Mouse (Mus musculus) v-Abl transformed pro-B cells (cell line): ENCODE results near the gene Crebl2.

Source experiments
- in situ Hi-C, 2 experiments: fragments of 400-800 bp; cut with MboI; formaldehyde crosslinking; loops; one replicate each; pipeline ENCODE4 v1.15.1; 2025; ENCODE audit not compliant: unreplicated experiment in 2 of 2

The Crebl2 gene

GRCm38 (mm10) chr6:134863146-134863545 lies 33.2 kb downstream of the Crebl2 start:
- in situ Hi-C loops: loop anchor here (5.0 kb wide), 2 partner anchors 201 to 206 kb away; no protein-coding TSS in a partner anchor

- in situ Hi-C loops: no loop called here
These were observed 36.2 kb downstream of the Crebl2 start for GRCm38 (mm10) chr6:134866113-134866512.

- in situ Hi-C loops: no loop called here
These were observed 37.4 kb downstream of the Crebl2 start for GRCm38 (mm10) chr6:134867325-134867724.

- in situ Hi-C loops: loop anchor here in 1 of 2 experiments (5.0 kb wide), 1 partner anchor 77 kb away; no protein-coding TSS in a partner anchor
These were observed 40.3 kb downstream of the Crebl2 start for GRCm38 (mm10) chr6:134870209-134870742.

- in situ Hi-C loops: loop anchor here in 1 of 2 experiments (5.0 kb wide), 1 partner anchor 76 kb away; no protein-coding TSS in a partner anchor
These were observed 40.9 kb downstream of the Crebl2 start for GRCm38 (mm10) chr6:134870887-134871286.

GRCm38 (mm10) chr6:134872236-134872635 lies 42.3 kb downstream of the Crebl2 start:
- in situ Hi-C loops: loop anchor here in 1 of 2 experiments (5.0 kb wide), 1 partner anchor 75 kb away; no protein-coding TSS in a partner anchor

- in situ Hi-C loops: loop anchor here in 1 of 2 experiments (5.0 kb wide), 1 partner anchor 74 kb away; no protein-coding TSS in a partner anchor
These were observed 43.1 kb downstream of the Crebl2 start for GRCm38 (mm10) chr6:134873018-134873417.

GRCm38 (mm10) chr6:134876795-134877194 lies 46.8 kb downstream of the Crebl2 start:
- in situ Hi-C loops: loop anchor here in 1 of 2 experiments (5.0 kb wide), 1 partner anchor 71 kb away; no protein-coding TSS in a partner anchor

- in situ Hi-C loops: loop anchor here in 1 of 2 experiments (5.0 kb wide), 1 partner anchor 70 kb away; no protein-coding TSS in a partner anchor
These were observed 47.3 kb downstream of the Crebl2 start for GRCm38 (mm10) chr6:134877276-134877675.

- in situ Hi-C loops: loop anchor here in 1 of 2 experiments (5.0 kb wide), 1 partner anchor 69 kb away; no protein-coding TSS in a partner anchor
These were observed 47.9 kb downstream of the Crebl2 start for GRCm38 (mm10) chr6:134877892-134878291.

- in situ Hi-C loops: loop anchor here in 1 of 2 experiments (5.0 kb wide), 1 partner anchor 68 kb away; no protein-coding TSS in a partner anchor
These were observed 49.6 kb downstream of the Crebl2 start for GRCm38 (mm10) chr6:134879556-134879955.

GRCm38 (mm10) chr6:134880046-134880445 lies 50.1 kb downstream of the Crebl2 start:
- in situ Hi-C loops: no loop called here

- in situ Hi-C loops: no loop called here
These were observed 53.7 kb downstream of the Crebl2 start for GRCm38 (mm10) chr6:134883661-134884060.

- in situ Hi-C loops: no loop called here
These were observed 55.6 kb downstream of the Crebl2 start for GRCm38 (mm10) chr6:134885515-134885914.

GRCm38 (mm10) chr6:134886475-134886874 lies 56.5 kb downstream of the Crebl2 start:
- in situ Hi-C loops: no loop called here

GRCm38 (mm10) chr6:134887008-134887407 lies 57.1 kb downstream of the Crebl2 start:
- in situ Hi-C loops: no loop called here

- in situ Hi-C loops: no loop called here
These were observed 57.9 kb downstream of the Crebl2 start for GRCm38 (mm10) chr6:134887711-134888449.

GRCm38 (mm10) chr6:134888563-134889017 lies 58.6 kb downstream of the Crebl2 start:
- in situ Hi-C loops: no loop called here

GRCm38 (mm10) chr6:134889763-134890162 lies 59.8 kb downstream of the Crebl2 start:
- in situ Hi-C loops: no loop called here

GRCm38 (mm10) chr6:134890436-134890835 lies 60.5 kb downstream of the Crebl2 start:
- in situ Hi-C loops: no loop called here
